Mouse (Mus musculus): ENCODE measurements around the gene Prox2.

GRCm38 (mm10) chr12:85106292-85106691 is 4.3 kb downstream of the Prox2 start:
- TF ChIP-seq CTCF (IDR thresholded peaks at IDR 0.05; ENCODE audit: control insufficient read depth, insufficient read depth, low read length) (no peak), POLR2A (IDR thresholded peaks at IDR 0.05; ENCODE audit: borderline replicate concordance, control insufficient read depth, low read depth, low read length) (no peak)

Data from bone marrow, adult 2 months (tissue).